Mouse (Mus musculus) spleen, adult 2 months (tissue): ENCODE results near the gene Fam208b. TPM values are rescaled to one million over a fixed set of nuclear protein-coding genes. Genes with fewer than 3 reads are reported as not detected.
A peak's percentile ranks its signal among the peaks of the same experiment; 100 is the strongest.
"Not testable (repeated sequence)": the region's sequence is repeated elsewhere in the genome, so short reads cannot be mapped to it uniquely, and the experiment has no call there.

Experiments
- DNase-seq, 2 experiments: peaks; one replicate each; pipeline versions ENCODE4 v3.0.0 to v3.0.0-alpha.2; 2012 to 2021; ENCODE audit warnings: low spot score in 2 of 2, low read depth in 1 of 2
- H3K27ac ChIP-seq: fragments of 200-500 bp; 2 replicates; pipeline ENCODE4 v1.5.1; 2012; ENCODE audit warnings: low read length, inconsistent platforms; ENCODE audit not compliant: insufficient read depth
- H3K27me3 ChIP-seq: fragments of 200-500 bp; 2 replicates; pipeline ENCODE4 v1.6.1; 2012; ENCODE audit warnings: mild to moderate bottlenecking, moderate library complexity, low read length, inconsistent platforms; ENCODE audit not compliant: control insufficient read depth, insufficient read depth
- H3K36me3 ChIP-seq: fragments of 200-500 bp; 2 replicates; pipeline ENCODE4 v1.6.1; 2012; ENCODE audit warnings: mild to moderate bottlenecking, low read length, inconsistent platforms; ENCODE audit not compliant: control insufficient read depth, insufficient read depth
- H3K4me1 ChIP-seq: fragments of 200-500 bp; 2 replicates; pipeline ENCODE4 v1.6.1; 2011; ENCODE audit warnings: inconsistent platforms; ENCODE audit not compliant: control insufficient read depth, insufficient read depth, insufficient read length
- H3K4me3 ChIP-seq: fragments of 200-500 bp; 2 replicates; pipeline ENCODE4 v1.5.1; 2011; ENCODE audit warnings: mild to moderate bottlenecking, inconsistent platforms; ENCODE audit not compliant: insufficient read depth, insufficient read length; ENCODE audit errors: extremely low read depth
- CTCF ChIP-seq: fragments of 200-500 bp; IDR thresholded peaks from 2 replicates; pipeline ENCODE4 v1.5.1; 2011; ENCODE audit warnings: mild to moderate bottlenecking, inconsistent platforms; ENCODE audit not compliant: insufficient read depth, insufficient read length, insufficient replicate concordance; ENCODE audit errors: extremely low read depth
- POLR2A ChIP-seq: fragments of 200-500 bp; IDR thresholded peaks from 2 replicates; pipeline ENCODE4 v1.6.1; 2011; ENCODE audit warnings: low read depth, low read length, inconsistent platforms
- WGBS: fragments of 180-500 bp; shearing (Covaris S2); methylation state at CpG from one replicate; pipeline ENCODE4 v1.1.7; 2018; 5-methylcytosine and 5-hydroxymethylcytosine counted together
- polyA plus RNA-seq: library from polyadenylated mRNA; depleted of rRNA; stranded (reverse); fragments of >200 nt; gene quantifications from 2 replicates; pipeline ENCODE4 v1.2.3, GENCODE M21; 2012; rRNA removed

The Fam208b gene
- polyA plus RNA-seq, 1 experiment, result 3.1 TPM

DNA sequence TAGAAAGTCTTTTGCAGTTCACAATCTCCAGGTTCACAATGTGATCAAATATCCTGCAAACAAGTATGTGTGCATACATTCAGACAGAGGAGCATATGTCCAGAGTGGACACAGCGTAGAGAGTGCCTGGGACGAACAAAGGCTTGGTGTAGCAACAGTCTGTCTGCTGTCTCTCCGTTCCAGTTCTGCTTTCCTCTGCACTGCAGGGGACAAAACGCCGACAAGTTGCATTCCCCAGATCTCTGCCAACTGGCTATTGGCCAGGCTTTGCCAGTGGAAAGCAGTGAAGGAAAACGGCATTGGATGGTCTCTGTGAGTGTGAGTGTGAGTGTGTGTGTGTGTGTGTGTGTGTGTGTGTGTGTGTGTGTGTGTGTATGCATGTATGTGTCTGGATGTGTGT lies 87.4 kb downstream of the Fam208b start:
- no peak for TF ChIP-seq POLR2A
- no peak for TF ChIP-seq CTCF
- no peaks in the 10 kb centered on the region for H3K27me3 ChIP-seq
- no peak overlapping the region for H3K4me3 ChIP-seq
- peaks cover 3% of the 10 kb centered on the region; the same call in 1 of the 2 replicates for H3K4me1 ChIP-seq
- 49% methylated on average over 6 of the region's 6 CpGs for WGBS
- H3K36me3 ChIP-seq, result no peaks in the 10 kb centered on the region
- no peak for DNase-seq
- H3K27ac ChIP-seq, result 0 out of 2 replicates have a peak overlapping the region, but pooled peaks have one; percentile 16

DNA sequence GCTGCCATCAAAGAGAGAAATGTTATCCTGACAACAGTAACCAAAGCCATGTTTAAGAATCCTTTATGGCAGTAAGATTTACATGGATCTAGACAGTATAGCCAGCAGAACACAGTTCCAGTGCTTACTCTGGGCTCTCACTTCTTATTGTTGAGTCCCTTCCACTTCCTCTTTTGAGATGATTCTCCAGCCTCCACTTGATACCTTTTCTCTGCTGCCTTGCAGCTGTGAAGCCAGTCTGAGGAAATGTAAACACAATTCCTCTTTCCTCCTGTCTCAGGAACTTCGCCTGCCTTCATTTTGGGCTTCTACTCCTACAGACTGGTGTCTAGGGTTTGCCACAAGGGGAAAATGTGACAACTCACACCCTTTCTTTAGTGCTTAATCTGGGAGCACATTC lies 90.9 kb downstream of the Fam208b start:
- not testable (repeated sequence) for H3K4me1 ChIP-seq, H3K27me3 ChIP-seq, DNase-seq, H3K36me3 ChIP-seq, H3K4me3 ChIP-seq
- H3K27ac ChIP-seq, result peak overlapping the region; percentile 38; the same call in 1 of the 2 replicates
- WGBS, result 6% methylated on average over 1 of the region's 1 CpGs

DNA sequence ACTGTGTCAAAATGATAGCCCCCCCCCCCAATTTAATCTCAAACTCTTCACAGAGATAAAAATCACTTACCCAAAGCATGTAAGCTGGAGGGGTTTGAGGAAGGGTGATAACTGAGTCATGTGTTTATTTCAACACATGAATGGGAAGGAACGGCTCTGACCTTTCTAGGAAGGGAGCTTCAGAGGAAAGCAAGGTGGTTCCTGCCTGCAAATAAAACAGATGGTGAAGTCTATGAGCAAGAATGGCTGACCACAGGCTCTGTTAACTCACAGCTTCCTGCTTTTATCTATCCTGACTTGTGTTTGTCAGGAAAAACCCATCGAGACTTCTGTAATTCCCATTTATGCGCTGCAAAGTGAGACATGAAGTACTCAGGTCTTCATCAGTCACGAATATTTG lies 91.6 kb downstream of the Fam208b start:
- H3K27me3 ChIP-seq, DNase-seq, H3K36me3 ChIP-seq, H3K4me3 ChIP-seq, H3K4me1 ChIP-seq, H3K27ac ChIP-seq: not testable (repeated sequence)
- 16% methylated on average over 3 of the region's 4 CpGs for WGBS

Other genes with a start within 250 kb of the Fam208b start
- 114 and 130 TPM in 2 replicates for gene Gdi2, start 73.0 kb downstream of the Fam208b start, polyA plus RNA-seq
- 16.1 and 17.1 TPM in 2 replicates for gene Asb13, start 22.9 kb upstream of the Fam208b start, polyA plus RNA-seq
- 0.05 TPM in 1 of 2 replicates, not detected in the other for gene Calml3, start 193.2 kb upstream of the Fam208b start, polyA plus RNA-seq
- not detected in 2 replicates for gene Calm4, start 226.6 kb upstream of the Fam208b start, polyA plus RNA-seq
- gene Calm5, start 243.1 kb upstream of the Fam208b start, polyA plus RNA-seq, result not detected in 2 replicates